In genomic region chr4:150102822-150103221, GRCm38 (mm10) we compare ENCODE assay signal across 35 mouse cellular contexts. TPM values are rescaled to one million over a fixed set of nuclear protein-coding genes. Genes with fewer than 3 reads are reported as not detected.
"Had no signal": no experiment of that assay in that cellular context is flagged by ENCODE, and none has a peak within 500 bp of the region (broad histone marks: within the 10 kb centered on the region; RNA-seq: fewer than 3 reads in every experiment).

No protein-coding gene starts in this region.

- ATAC-seq: hindbrain, postnatal 0 days had no signal

- H3K4me2 ChIP-seq: heart, embryonic 11.5 days; heart, embryonic 13.5 days; heart, embryonic 15.5 days; hindbrain, embryonic 13.5 days; hindbrain, embryonic 15.5 days; kidney, embryonic 15.5 days; limb, embryonic 12.5 days; liver, embryonic 11.5 days had no signal

- H3K4me1 ChIP-seq: hindbrain, embryonic 13.5 days; hindbrain, embryonic 15.5 days; kidney, embryonic 15.5 days had no signal

- H3K27me3 ChIP-seq: heart, embryonic 15.5 days had no signal

- H3K27ac ChIP-seq: heart, adult 2 months; heart, embryonic 13.5 days; heart, embryonic 15.5 days; hindbrain, embryonic 13.5 days; hindbrain, embryonic 15.5 days; hindbrain, postnatal 0 days; kidney, embryonic 15.5 days; layer of hippocampus, adult 2 months; left cerebral cortex, adult 2 months; limb, embryonic 10.5 days; limb, embryonic 12.5 days; liver, embryonic 14.5 days had no signal

- H3K36me3 ChIP-seq: hindbrain, embryonic 13.5 days; hindbrain, embryonic 15.5 days; kidney, embryonic 15.5 days; limb, embryonic 10.5 days; limb, embryonic 12.5 days had no signal

- H3K9me3 ChIP-seq: heart, embryonic 13.5 days; heart, embryonic 15.5 days; hindbrain, embryonic 13.5 days; hindbrain, embryonic 15.5 days; kidney, embryonic 15.5 days; limb, embryonic 10.5 days; limb, embryonic 12.5 days had no signal

- DNase-seq: gastrocnemius, postnatal 14 days; gastrocnemius, postnatal 36 days; heart, adult 11 months; heart, adult 2 months; heart, postnatal 14 days; heart, postnatal 36 days; kidney, adult 18-20 months; kidney, adult 8-10 months; kidney, postnatal 10 days; kidney, postnatal 25 days; kidney, postnatal 4 days had no signal

- H3K4me3 ChIP-seq: heart, adult 2 months; heart, embryonic 13.5 days; heart, embryonic 15.5 days; hindbrain, embryonic 13.5 days; hindbrain, embryonic 15.5 days; kidney, embryonic 15.5 days; layer of hippocampus, adult 2 months; left cerebral cortex, adult 2 months; limb, embryonic 10.5 days; limb, embryonic 12.5 days had no signal

- H3K9ac ChIP-seq: heart, embryonic 13.5 days; heart, embryonic 15.5 days; hindbrain, embryonic 13.5 days; hindbrain, embryonic 15.5 days; kidney, embryonic 15.5 days; limb, embryonic 12.5 days; liver, embryonic 14.5 days had no signal

RNA-seq across cellular contexts. Expression of gene Slc2a5, which starts 16.3 kb away (rescaled TPM):
- total RNA-seq: gastrocnemius, adult 18-20 months; gastrocnemius, adult 8-10 months; hematopoietic stem cell, adult 5-6 weeks had no signal

RNA-seq across cellular contexts. Expression of gene Slc2a7, which starts 46.0 kb away (rescaled TPM):
- total RNA-seq: gastrocnemius, adult 18-20 months; gastrocnemius, adult 8-10 months; gastrocnemius, postnatal 14 days; gastrocnemius, postnatal 36 days; heart, adult 2 months; heart, postnatal 14 days; heart, postnatal 36 days; hematopoietic stem cell, adult 5-6 weeks; hindbrain, postnatal 0 days; layer of hippocampus, adult 2 months; layer of hippocampus, postnatal 10 days; layer of hippocampus, postnatal 25 days; left cerebral cortex, adult 2 months; left cerebral cortex, postnatal 36 days had no signal
- polyA plus RNA-seq: gonadal fat pad, adult 2 months; heart, adult 2 months; heart, embryonic 11.5 days; heart, embryonic 13.5 days; heart, embryonic 15.5 days; heart, postnatal 0 days; hindbrain, embryonic 11.5 days; hindbrain, embryonic 13.5 days; hindbrain, embryonic 15.5 days; hindbrain, postnatal 0 days; intestine, embryonic 14.5 days; kidney, embryonic 15.5 days; limb, embryonic 10.5 days; limb, embryonic 12.5 days; limb, embryonic 14.5 days; liver, embryonic 11.5 days had no signal
